Mouse (Mus musculus) bone marrow macrophage, adult 2 months (primary cell): ENCODE results near the gene Gm39653.

Experiments used
- CTCF ChIP-seq: IDR thresholded peaks from 2 replicates; pipeline ENCODE4 v1.5.1; 2012; ENCODE audit warnings: low read depth, mild to moderate bottlenecking, low read length, moderate library complexity
- POLR2A ChIP-seq: IDR thresholded peaks from 2 replicates; pipeline ENCODE4 v1.6.1; 2012; ENCODE audit warnings: mild to moderate bottlenecking, low read depth, low read length, borderline replicate concordance

DNA sequence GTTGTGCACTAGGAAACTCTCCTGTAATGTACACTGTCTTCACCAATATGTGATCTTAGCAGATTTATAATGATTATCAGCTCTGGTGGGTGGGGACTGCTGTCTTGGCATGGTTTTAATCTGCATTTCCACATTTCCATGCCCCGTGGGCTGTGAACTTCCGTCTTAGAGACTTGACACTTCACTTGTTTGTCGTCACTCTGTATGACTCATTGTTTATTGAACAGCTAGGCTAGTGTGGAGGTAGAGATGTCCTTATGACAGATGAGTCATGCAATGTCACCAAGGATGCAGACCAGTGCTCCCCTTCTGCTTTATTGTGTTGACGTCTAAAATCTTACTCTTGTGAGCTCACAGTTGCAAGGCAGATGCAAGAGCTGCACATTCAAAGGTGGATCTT lies 48.7 kb upstream of the Gm39653 start:
- no peak for TF ChIP-seq POLR2A
- no peak for TF ChIP-seq CTCF
